Mouse (Mus musculus) brain, embryonic 14.5 days (tissue): Measurements from ENCODE around the gene Tdp2.

Experiments
- CTCF ChIP-seq: fragments of 200-500 bp; IDR thresholded peaks from 2 replicates; pipeline ENCODE4 v1.5.1; 2012; ENCODE audit warnings: inconsistent platforms, mild to moderate bottlenecking, moderate library complexity, borderline replicate concordance; ENCODE audit not compliant: insufficient read depth, insufficient read length; ENCODE audit errors: extremely low read depth
- POLR2A ChIP-seq: fragments of 200-500 bp; IDR thresholded peaks from 2 replicates; pipeline ENCODE4 v1.6.1; 2012; ENCODE audit warnings: mild to moderate bottlenecking, inconsistent platforms, borderline replicate concordance; ENCODE audit not compliant: poor library complexity, insufficient read depth, insufficient read length, severe bottlenecking; ENCODE audit errors: extremely low read depth

GRCm38 (mm10) chr13:24868233-24868632 lies 36.8 kb downstream of the Tdp2 start:
- no peak for TF ChIP-seq POLR2A
- no peak for TF ChIP-seq CTCF
